In the genomic region with DNA sequence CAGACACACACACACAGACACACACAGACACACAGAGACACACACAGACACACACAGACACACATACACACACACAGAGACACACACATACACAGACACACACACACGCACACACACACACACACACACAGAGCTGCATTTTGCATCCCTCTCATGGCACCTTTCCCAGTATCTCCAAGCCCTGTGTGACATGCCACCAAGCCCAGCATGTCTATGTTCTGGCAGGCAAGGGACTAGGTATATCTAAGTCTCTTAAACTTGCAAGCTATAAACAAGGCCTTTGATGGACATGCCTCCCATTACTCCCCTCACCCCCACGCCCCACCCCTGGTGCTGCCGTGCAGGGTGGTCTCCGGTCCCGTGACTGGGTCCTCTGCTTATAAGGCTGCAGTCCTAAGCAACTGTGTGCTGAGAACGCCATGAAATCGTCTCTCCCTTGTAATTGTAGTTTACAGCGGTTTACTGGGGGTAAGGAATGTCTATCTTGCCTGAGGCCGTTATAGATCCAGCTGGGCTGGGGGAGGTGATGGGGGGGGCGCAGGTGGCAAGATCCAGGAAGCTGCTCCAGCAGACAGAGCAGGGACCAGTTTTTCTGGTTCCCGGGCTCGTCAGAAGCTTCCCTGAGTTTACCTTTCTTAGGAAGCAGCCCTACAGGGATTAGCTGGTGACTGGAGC, we compare ENCODE assay signal across 22 mouse cellular contexts. TPM values are rescaled to one million over a fixed set of nuclear protein-coding genes. Genes with fewer than 3 reads are reported as not detected.
DNase-seq lines count a peak whose midpoint lies in the region; ATAC-seq and TF ChIP-seq lines count a peak whose summit lies in the region.
"Had no signal": no experiment of that assay in that cellular context is flagged by ENCODE, and none has a peak within 500 bp of the region (broad histone marks: within the 10 kb centered on the region; RNA-seq: fewer than 3 reads in every experiment).

No protein-coding gene starts in this region.

- TF ChIP-seq EP300 in ES-Bruce4 (IDR thresholded peaks at IDR 0.05; ENCODE audit: insufficient read depth, low read depth, low read length): peak; percentile 94

- H3K27ac ChIP-seq in forebrain, embryonic 14.5 days (ENCODE audit: low read depth, low read length): no peak overlapping the region
- no peak overlapping the region for H3K27ac ChIP-seq in forebrain, embryonic 16.5 days (ENCODE audit: low read length)
- 0 out of 2 replicates have a peak overlapping the region, but pooled peaks have one; percentile 3 for H3K27ac ChIP-seq in ES-Bruce4 (ENCODE audit: insufficient read depth, low read length)
- H3K27ac ChIP-seq in embryonic facial prominence, embryonic 13.5 days: peak overlapping the region; percentile 58
- no peak overlapping the region for H3K27ac ChIP-seq in limb, embryonic 12.5 days
- no peak overlapping the region for H3K27ac ChIP-seq in midbrain, embryonic 13.5 days
- H3K27ac ChIP-seq: heart, embryonic 15.5 days; hindbrain, embryonic 13.5 days; liver, embryonic 13.5 days had no signal

- no peaks in the 10 kb centered on the region for H3K27me3 ChIP-seq in forebrain, embryonic 14.5 days (replicated peaks; ENCODE audit: control insufficient read depth, insufficient read depth, low read length)
- peaks cover 6% of the 10 kb centered on the region; the same call in 1 of the 2 replicates for H3K27me3 ChIP-seq in forebrain, embryonic 16.5 days (replicated peaks; ENCODE audit: control insufficient read depth, insufficient read depth, low read length)
- no peaks in the 10 kb centered on the region for H3K27me3 ChIP-seq in ES-Bruce4 (ENCODE audit: control insufficient read depth, insufficient read depth, low read length, poor library complexity, severe bottlenecking)
- H3K27me3 ChIP-seq in embryonic facial prominence, embryonic 13.5 days: no peaks in the 10 kb centered on the region
- H3K27me3 ChIP-seq in limb, embryonic 12.5 days: 0 out of 2 replicates have a peak, but pooled peaks cover 4% of the 10 kb centered on the region
- H3K27me3 ChIP-seq in midbrain, embryonic 13.5 days: 0 out of 2 replicates have a peak, but pooled peaks cover 3% of the 10 kb centered on the region
- H3K27me3 ChIP-seq: heart, embryonic 15.5 days; liver, embryonic 13.5 days had no signal

- peak; percentile 49; the same call in 1 of the 2 replicates for ATAC-seq in forebrain, embryonic 14.5 days
- no peak; the same call in 1 of the 2 replicates for ATAC-seq in forebrain, embryonic 16.5 days
- peak; percentile 69 for ATAC-seq in embryonic facial prominence, embryonic 13.5 days (ENCODE audit: insufficient number of reproducible peaks, insufficient read depth, low FRiP score, low TSS enrichment, low read depth)
- peak; percentile 41; the same call in 1 of the 2 replicates for ATAC-seq in limb, embryonic 12.5 days (ENCODE audit: insufficient number of reproducible peaks, insufficient read depth, low FRiP score, low TSS enrichment, low read depth)
- no peak for ATAC-seq in granulocyte monocyte progenitor cell, adult 5-6 weeks (replicated peaks; ENCODE audit: poor library complexity, severe bottlenecking)
- no peak for ATAC-seq in midbrain, embryonic 13.5 days
- ATAC-seq: activated CD4-positive, CD25-positive, alpha-beta regulatory T cell, adult 4 months had no signal

- WGBS in forebrain, embryonic 14.5 days: 47% methylated on average over 12 of the region's 12 CpGs
- WGBS in forebrain, embryonic 16.5 days: 44% methylated on average over 12 of the region's 12 CpGs
- WGBS in embryonic facial prominence, embryonic 13.5 days: 19% methylated on average over 12 of the region's 12 CpGs
- WGBS in limb, embryonic 12.5 days: 23% methylated on average over 12 of the region's 12 CpGs
- WGBS in midbrain, embryonic 13.5 days: 48% methylated on average over 12 of the region's 12 CpGs

- H3K9ac ChIP-seq in forebrain, embryonic 14.5 days (ENCODE audit: low read length): no peak overlapping the region
- no peak overlapping the region for H3K9ac ChIP-seq in forebrain, embryonic 16.5 days (replicated peaks; ENCODE audit: low read depth, low read length)
- H3K9ac ChIP-seq in ES-Bruce4 (ENCODE audit: low read depth, poor library complexity, severe bottlenecking): no peak overlapping the region
- H3K9ac ChIP-seq in embryonic facial prominence, embryonic 13.5 days: no peak overlapping the region
- H3K9ac ChIP-seq in limb, embryonic 12.5 days (replicated peaks): no peak overlapping the region
- no peak overlapping the region for H3K9ac ChIP-seq in midbrain, embryonic 13.5 days (replicated peaks)
- H3K9ac ChIP-seq: heart, embryonic 15.5 days; hindbrain, embryonic 13.5 days; liver, embryonic 13.5 days had no signal

- H3K9me3 ChIP-seq in forebrain, embryonic 14.5 days (replicated peaks; ENCODE audit: control insufficient read depth, low read length): no peaks in the 10 kb centered on the region
- no peaks in the 10 kb centered on the region for H3K9me3 ChIP-seq in forebrain, embryonic 16.5 days (ENCODE audit: control insufficient read depth, low read length)
- no peaks in the 10 kb centered on the region for H3K9me3 ChIP-seq in ES-Bruce4 (replicated peaks; ENCODE audit: control insufficient read depth, insufficient read depth, low read length, poor library complexity, severe bottlenecking)
- no peaks in the 10 kb centered on the region for H3K9me3 ChIP-seq in embryonic facial prominence, embryonic 13.5 days
- no peaks in the 10 kb centered on the region for H3K9me3 ChIP-seq in limb, embryonic 12.5 days
- no peaks in the 10 kb centered on the region for H3K9me3 ChIP-seq in midbrain, embryonic 13.5 days
- H3K9me3 ChIP-seq: heart, embryonic 15.5 days; hindbrain, embryonic 13.5 days; liver, embryonic 13.5 days had no signal

- no peak overlapping the region for H3K4me2 ChIP-seq in forebrain, embryonic 14.5 days (ENCODE audit: low read length)
- H3K4me2 ChIP-seq in forebrain, embryonic 16.5 days (ENCODE audit: low read length): no peak overlapping the region
- peak overlapping the region; percentile 32; the same call in 1 of the 2 replicates for H3K4me2 ChIP-seq in embryonic facial prominence, embryonic 13.5 days
- H3K4me2 ChIP-seq in limb, embryonic 12.5 days: peak overlapping the region; percentile 31
- H3K4me2 ChIP-seq in midbrain, embryonic 13.5 days (replicated peaks): no peak overlapping the region
- H3K4me2 ChIP-seq: heart, embryonic 15.5 days; hindbrain, embryonic 13.5 days; liver, embryonic 13.5 days had no signal

- TF ChIP-seq POLR2A in ES-Bruce4 (IDR thresholded peaks at IDR 0.05; ENCODE audit: insufficient read depth, low read length): no peak

- peak; percentile 56 for DNase-seq in forebrain, embryonic 14.5 days (ENCODE audit: low spot score)
- no peak for DNase-seq in adrenal gland, adult 8-10 months
- DNase-seq: adrenal gland, postnatal 36 days; cerebellum, postnatal 25 days; kidney, adult 18-20 months; liver, embryonic 13.5 days; lung, postnatal 10 days; retina, postnatal 1 day; spleen, adult 18-20 months had no signal

- no peak for TF ChIP-seq CTCF in ES-Bruce4 (IDR thresholded peaks at IDR 0.05; ENCODE audit: low read depth, low read length)

- H3K4me1 ChIP-seq in forebrain, embryonic 14.5 days (ENCODE audit: control insufficient read depth, insufficient read depth, low read length): no peaks in the 10 kb centered on the region
- peaks cover 3% of the 10 kb centered on the region; the same call in 1 of the 2 replicates for H3K4me1 ChIP-seq in forebrain, embryonic 16.5 days (replicated peaks; ENCODE audit: control insufficient read depth, insufficient read depth, low read length)
- peaks cover 12% of the 10 kb centered on the region for H3K4me1 ChIP-seq in ES-Bruce4 (ENCODE audit: control insufficient read depth, insufficient read depth, low read length)
- H3K4me1 ChIP-seq in embryonic facial prominence, embryonic 13.5 days: peaks cover 6% of the 10 kb centered on the region
- H3K4me1 ChIP-seq in limb, embryonic 12.5 days (replicated peaks): peaks cover 10% of the 10 kb centered on the region
- 0 out of 2 replicates have a peak, but pooled peaks cover 4% of the 10 kb centered on the region for H3K4me1 ChIP-seq in midbrain, embryonic 13.5 days (replicated peaks)
- H3K4me1 ChIP-seq: heart, embryonic 15.5 days; liver, embryonic 13.5 days had no signal

- H3K36me3 ChIP-seq in forebrain, embryonic 14.5 days (ENCODE audit: control insufficient read depth, insufficient read depth, low read length): no peaks in the 10 kb centered on the region
- H3K36me3 ChIP-seq in forebrain, embryonic 16.5 days (ENCODE audit: control insufficient read depth, insufficient read depth): no peaks in the 10 kb centered on the region
- H3K36me3 ChIP-seq in ES-Bruce4 (ENCODE audit: control insufficient read depth, insufficient read depth, low read length, poor library complexity, severe bottlenecking): no peaks in the 10 kb centered on the region
- H3K36me3 ChIP-seq in embryonic facial prominence, embryonic 13.5 days: no peaks in the 10 kb centered on the region
- no peaks in the 10 kb centered on the region for H3K36me3 ChIP-seq in limb, embryonic 12.5 days
- no peaks in the 10 kb centered on the region for H3K36me3 ChIP-seq in midbrain, embryonic 13.5 days
- H3K36me3 ChIP-seq: heart, embryonic 15.5 days; hindbrain, embryonic 13.5 days; liver, embryonic 13.5 days had no signal

- no peak overlapping the region for H3K4me3 ChIP-seq in forebrain, embryonic 14.5 days (ENCODE audit: low read depth, low read length)
- H3K4me3 ChIP-seq in forebrain, embryonic 16.5 days (replicated peaks; ENCODE audit: low read length): no peak overlapping the region
- no peak overlapping the region for H3K4me3 ChIP-seq in ES-Bruce4 (ENCODE audit: low read depth, low read length)
- no peak overlapping the region for H3K4me3 ChIP-seq in embryonic facial prominence, embryonic 13.5 days
- H3K4me3 ChIP-seq in limb, embryonic 12.5 days (replicated peaks): no peak overlapping the region
- H3K4me3 ChIP-seq in midbrain, embryonic 13.5 days (replicated peaks): no peak overlapping the region
- H3K4me3 ChIP-seq: heart, embryonic 15.5 days; hindbrain, embryonic 13.5 days; liver, embryonic 13.5 days had no signal

RNA-seq across cellular contexts. Expression of gene Fam209, which starts 12.5 kb away (rescaled TPM):
- 0.44 and 0.67 TPM in 2 replicates for polyA plus RNA-seq in forebrain, embryonic 14.5 days (2014; fragmentation: Nextera tagmentation; extraction: Ambion mirVana)
- 0.43 TPM in 1 of 2 replicates, not detected in the other for polyA plus RNA-seq in forebrain, embryonic 16.5 days (2015; fragmentation: Nextera tagmentation; extraction: Ambion mirVana)
- polyA plus RNA-seq in ES-Bruce4 (2011; ENCODE audit: insufficient read depth, insufficient read length, low read depth, missing spikeins): 0.88 and 0.97 TPM in 2 replicates
- polyA plus RNA-seq in embryonic facial prominence, embryonic 13.5 days (2015; fragmentation: Nextera tagmentation; extraction: Ambion mirVana): 0.73 TPM in 1 of 2 replicates, not detected in the other
- polyA plus RNA-seq in limb, embryonic 12.5 days (2016; fragmentation: Nextera tagmentation; extraction: Ambion mirVana): not detected in 2 replicates
- under 1 TPM in 1 of 4 experiments, not detected in 3; 0.38 TPM for total RNA-seq in adrenal gland, adult 8-10 months (2022)
- total RNA-seq in granulocyte monocyte progenitor cell, adult 5-6 weeks (2014; fragmentation: Nextera tagmentation): 2.5 and 2.6 TPM in 2 replicates
- total RNA-seq in granulocyte monocyte progenitor cell, adult 5-6 weeks (2017): 4.3 and 5.4 TPM in 2 replicates
- 0.41 and 0.57 TPM in 2 replicates for polyA plus RNA-seq in midbrain, embryonic 13.5 days (2015; fragmentation: Nextera tagmentation; extraction: Ambion mirVana)
- total RNA-seq: adrenal gland, postnatal 36 days had no signal
- polyA plus RNA-seq: heart, embryonic 15.5 days; hindbrain, embryonic 13.5 days; liver, embryonic 13.5 days had no signal

RNA-seq across cellular contexts. Expression of gene Gcnt7, which starts 26.4 kb away (rescaled TPM):
- 0.28 and 0.58 TPM in 2 replicates for polyA plus RNA-seq in forebrain, embryonic 14.5 days (2014; fragmentation: Nextera tagmentation; extraction: Ambion mirVana)
- polyA plus RNA-seq in forebrain, embryonic 16.5 days (2015; fragmentation: Nextera tagmentation; extraction: Ambion mirVana): 2.2 and 2.8 TPM in 2 replicates
- not detected in 2 replicates for polyA plus RNA-seq in ES-Bruce4 (2011; ENCODE audit: insufficient read depth, insufficient read length, low read depth, missing spikeins)
- polyA plus RNA-seq in embryonic facial prominence, embryonic 13.5 days (2015; fragmentation: Nextera tagmentation; extraction: Ambion mirVana): 1.4 and 2.1 TPM in 2 replicates
- polyA plus RNA-seq in limb, embryonic 12.5 days (2016; fragmentation: Nextera tagmentation; extraction: Ambion mirVana): 1.9 and 2.4 TPM in 2 replicates
- not detected for total RNA-seq in adrenal gland, adult 8-10 months (2022)
- not detected in 2 replicates for total RNA-seq in granulocyte monocyte progenitor cell, adult 5-6 weeks (2014; fragmentation: Nextera tagmentation)
- total RNA-seq in granulocyte monocyte progenitor cell, adult 5-6 weeks (2017): not detected in 2 replicates
- 1.7 and 2.3 TPM in 2 replicates for polyA plus RNA-seq in midbrain, embryonic 13.5 days (2015; fragmentation: Nextera tagmentation; extraction: Ambion mirVana)
- total RNA-seq: adrenal gland, postnatal 36 days; layer of hippocampus, adult 18-20 months; megakaryocyte-erythroid progenitor cell, adult 5-6 weeks had no signal
- polyA plus RNA-seq: gonadal fat pad, adult 2 months; urinary bladder, adult 2 months had no signal

RNA-seq across cellular contexts. Expression of gene Rtf2, which starts 44.5 kb away (rescaled TPM):
- 106 and 107 TPM in 2 replicates for polyA plus RNA-seq in forebrain, embryonic 14.5 days (2014; fragmentation: Nextera tagmentation; extraction: Ambion mirVana)
- 108 and 112 TPM in 2 replicates for polyA plus RNA-seq in forebrain, embryonic 16.5 days (2015; fragmentation: Nextera tagmentation; extraction: Ambion mirVana)
- 49.7 and 52.6 TPM in 2 replicates for polyA plus RNA-seq in ES-Bruce4 (2011; ENCODE audit: insufficient read depth, insufficient read length, low read depth, missing spikeins)
- 76.4 and 78.4 TPM in 2 replicates for polyA plus RNA-seq in embryonic facial prominence, embryonic 13.5 days (2015; fragmentation: Nextera tagmentation; extraction: Ambion mirVana)
- polyA plus RNA-seq in limb, embryonic 12.5 days (2016; fragmentation: Nextera tagmentation; extraction: Ambion mirVana): 67.7 and 69.1 TPM in 2 replicates
- total RNA-seq in adrenal gland, adult 8-10 months (2022): 10 to 100 TPM; 77.2 to 92.4 (median 82.4) TPM
- total RNA-seq in granulocyte monocyte progenitor cell, adult 5-6 weeks (2014; fragmentation: Nextera tagmentation): 44.7 and 59.2 TPM in 2 replicates
- 147 and 160 TPM in 2 replicates for total RNA-seq in granulocyte monocyte progenitor cell, adult 5-6 weeks (2017)
- 94.2 and 96.8 TPM in 2 replicates for polyA plus RNA-seq in midbrain, embryonic 13.5 days (2015; fragmentation: Nextera tagmentation; extraction: Ambion mirVana)

Comparison
In these comparisons a context has a peak if more than half of its experiments do, and no peak if none do; other contexts are left out.
1. ATAC-seq: peak in forebrain, embryonic 14.5 days (single experiment), embryonic facial prominence, embryonic 13.5 days (single experiment) and limb, embryonic 12.5 days (single experiment); none in forebrain, embryonic 16.5 days (single experiment), granulocyte monocyte progenitor cell, adult 5-6 weeks (single experiment) and midbrain, embryonic 13.5 days (single experiment).
2. H3K27ac ChIP-seq: peak in ES-Bruce4 (single experiment) and embryonic facial prominence, embryonic 13.5 days (single experiment); none in forebrain, embryonic 14.5 days (single experiment), forebrain, embryonic 16.5 days (single experiment), limb, embryonic 12.5 days (single experiment) and midbrain, embryonic 13.5 days (single experiment).
3. H3K4me2 ChIP-seq: peak in embryonic facial prominence, embryonic 13.5 days (single experiment) and limb, embryonic 12.5 days (single experiment); none in forebrain, embryonic 14.5 days (single experiment), forebrain, embryonic 16.5 days (single experiment) and midbrain, embryonic 13.5 days (single experiment).